18 mouse cellular contexts compared by ENCODE assay signal in the genomic region with DNA sequence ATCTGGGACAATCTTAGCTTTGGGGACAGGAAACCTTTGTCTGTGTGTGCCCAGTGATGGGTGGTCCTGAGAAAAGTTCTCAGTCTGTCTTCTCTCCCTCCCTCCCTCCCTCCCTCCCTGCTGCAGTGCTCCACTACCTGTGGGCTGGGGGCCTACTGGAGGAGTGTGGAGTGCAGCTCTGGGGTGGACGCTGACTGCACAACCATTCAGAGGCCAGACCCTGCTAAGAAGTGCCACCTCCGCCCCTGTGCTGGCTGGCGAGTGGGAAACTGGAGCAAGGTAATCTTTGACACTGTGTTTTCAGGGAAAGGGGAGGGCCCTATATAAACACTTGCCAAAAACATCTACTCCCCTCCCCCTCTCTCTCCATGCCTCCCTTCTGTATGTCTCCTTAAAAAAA.
A peak's percentile ranks its signal among the peaks of the same experiment; 100 is the strongest.
DNase-seq lines count a peak whose midpoint lies in the region; ATAC-seq lines count a peak whose summit lies in the region.
"Had no signal": no experiment of that assay in that cellular context is flagged by ENCODE, and none has a peak within 500 bp of the region (broad histone marks: within the 10 kb centered on the region; RNA-seq: fewer than 3 reads in every experiment).

No protein-coding gene starts in this region.

- no peaks in the 10 kb centered on the region for H3K9me3 ChIP-seq in forebrain, embryonic 14.5 days (replicated peaks; ENCODE audit: control insufficient read depth, low read length)
- H3K9me3 ChIP-seq in forebrain, embryonic 13.5 days (replicated peaks) = no peaks in the 10 kb centered on the region
- H3K9me3 ChIP-seq in kidney, embryonic 15.5 days (replicated peaks) = no peaks in the 10 kb centered on the region
- H3K9me3 ChIP-seq in midbrain, embryonic 13.5 days = no peaks in the 10 kb centered on the region
- no peaks in the 10 kb centered on the region for H3K9me3 ChIP-seq in midbrain, embryonic 15.5 days
- no peaks in the 10 kb centered on the region for H3K9me3 ChIP-seq in heart, embryonic 10.5 days
- H3K9me3 ChIP-seq: embryonic facial prominence, embryonic 12.5 days; forebrain, embryonic 15.5 days; heart, embryonic 12.5 days had no signal

- no peak overlapping the region for H3K9ac ChIP-seq in forebrain, embryonic 14.5 days (ENCODE audit: low read length)
- H3K9ac ChIP-seq in forebrain, embryonic 13.5 days = no peak overlapping the region
- no peak overlapping the region for H3K9ac ChIP-seq in kidney, embryonic 15.5 days
- H3K9ac ChIP-seq in midbrain, embryonic 13.5 days (replicated peaks) = no peak overlapping the region
- no peak overlapping the region for H3K9ac ChIP-seq in midbrain, embryonic 15.5 days
- H3K9ac ChIP-seq: embryonic facial prominence, embryonic 12.5 days; forebrain, embryonic 15.5 days; heart, embryonic 12.5 days had no signal

- no peaks in the 10 kb centered on the region for H3K27me3 ChIP-seq in forebrain, embryonic 14.5 days (replicated peaks; ENCODE audit: control insufficient read depth, insufficient read depth, low read length)
- no peaks in the 10 kb centered on the region for H3K27me3 ChIP-seq in forebrain, embryonic 13.5 days
- H3K27me3 ChIP-seq in kidney, embryonic 15.5 days = no peaks in the 10 kb centered on the region
- H3K27me3 ChIP-seq in midbrain, embryonic 13.5 days = no peaks in the 10 kb centered on the region
- H3K27me3 ChIP-seq in midbrain, embryonic 15.5 days (replicated peaks) = no peaks in the 10 kb centered on the region
- H3K27me3 ChIP-seq in heart, embryonic 10.5 days (ENCODE audit: insufficient read depth, poor library complexity, severe bottlenecking) = no peaks in the 10 kb centered on the region
- H3K27me3 ChIP-seq: embryonic facial prominence, embryonic 12.5 days; forebrain, embryonic 15.5 days; heart, embryonic 12.5 days had no signal

- no peak overlapping the region for H3K4me2 ChIP-seq in forebrain, embryonic 14.5 days (ENCODE audit: low read length)
- H3K4me2 ChIP-seq in forebrain, embryonic 13.5 days = no peak overlapping the region
- H3K4me2 ChIP-seq in kidney, embryonic 15.5 days = no peak overlapping the region
- H3K4me2 ChIP-seq in midbrain, embryonic 13.5 days (replicated peaks) = no peak overlapping the region
- H3K4me2 ChIP-seq in midbrain, embryonic 15.5 days = no peak overlapping the region
- H3K4me2 ChIP-seq: embryonic facial prominence, embryonic 12.5 days; forebrain, embryonic 15.5 days; heart, embryonic 12.5 days had no signal

- H3K27ac ChIP-seq in forebrain, embryonic 14.5 days (ENCODE audit: low read depth, low read length) = no peak overlapping the region
- H3K27ac ChIP-seq in forebrain, embryonic 13.5 days = no peak overlapping the region
- no peak overlapping the region for H3K27ac ChIP-seq in kidney, embryonic 15.5 days
- H3K27ac ChIP-seq in midbrain, embryonic 13.5 days = no peak overlapping the region
- H3K27ac ChIP-seq in midbrain, embryonic 15.5 days = no peak overlapping the region
- H3K27ac ChIP-seq in heart, embryonic 10.5 days = no peak overlapping the region
- H3K27ac ChIP-seq: embryonic facial prominence, embryonic 12.5 days; forebrain, embryonic 15.5 days; heart, adult 2 months had no signal

- peak; percentile 29; the same call in 1 of the 2 replicates for ATAC-seq in forebrain, embryonic 14.5 days
- ATAC-seq in forebrain, embryonic 13.5 days = no peak
- ATAC-seq in kidney, embryonic 15.5 days (replicated peaks; ENCODE audit: low FRiP score) = peak; percentile 83
- peak; percentile 60; the same call in 1 of the 2 replicates for ATAC-seq in midbrain, embryonic 13.5 days
- ATAC-seq in midbrain, embryonic 15.5 days (replicated peaks) = no peak
- ATAC-seq: forebrain, embryonic 15.5 days; hindbrain, embryonic 16.5 days had no signal

- no peaks in the 10 kb centered on the region for H3K36me3 ChIP-seq in forebrain, embryonic 14.5 days (ENCODE audit: control insufficient read depth, insufficient read depth, low read length)
- H3K36me3 ChIP-seq in forebrain, embryonic 13.5 days (ENCODE audit: poor library complexity, severe bottlenecking) = no peaks in the 10 kb centered on the region
- H3K36me3 ChIP-seq in kidney, embryonic 15.5 days = no peaks in the 10 kb centered on the region
- H3K36me3 ChIP-seq in midbrain, embryonic 13.5 days = no peaks in the 10 kb centered on the region
- H3K36me3 ChIP-seq in midbrain, embryonic 15.5 days (replicated peaks) = no peaks in the 10 kb centered on the region
- H3K36me3 ChIP-seq in heart, embryonic 10.5 days = no peaks in the 10 kb centered on the region
- H3K36me3 ChIP-seq: embryonic facial prominence, embryonic 12.5 days; forebrain, embryonic 15.5 days; heart, embryonic 12.5 days had no signal

- WGBS in forebrain, embryonic 14.5 days = 57% methylated on average over 3 of the region's 3 CpGs
- 65% methylated on average over 3 of the region's 3 CpGs for WGBS in forebrain, embryonic 13.5 days
- 33% methylated on average over 3 of the region's 3 CpGs for WGBS in kidney, embryonic 15.5 days
- WGBS in midbrain, embryonic 13.5 days = 51% methylated on average over 3 of the region's 3 CpGs
- WGBS in midbrain, embryonic 15.5 days = 63% methylated on average over 3 of the region's 3 CpGs
- WGBS in heart, embryonic 10.5 days = 24% methylated on average over 3 of the region's 3 CpGs

- no peak for DNase-seq in forebrain, embryonic 14.5 days (ENCODE audit: low spot score)
- DNase-seq in kidney, adult 18-20 months = no peak
- DNase-seq in heart, embryonic 10.5 days (ENCODE audit: low spot score) = no peak
- DNase-seq: adrenal gland, postnatal 10 days; cerebellum, adult 11 months; cerebellum, adult 8-10 months; cerebellum, postnatal 14 days; embryo, embryonic 11 days; gastrocnemius, postnatal 14 days; heart, adult 2 months had no signal

- H3K4me1 ChIP-seq in forebrain, embryonic 14.5 days (ENCODE audit: control insufficient read depth, insufficient read depth, low read length) = no peaks in the 10 kb centered on the region
- no peaks in the 10 kb centered on the region for H3K4me1 ChIP-seq in forebrain, embryonic 13.5 days
- H3K4me1 ChIP-seq in kidney, embryonic 15.5 days = 0 out of 2 replicates have a peak, but pooled peaks cover 2% of the 10 kb centered on the region
- no peaks in the 10 kb centered on the region for H3K4me1 ChIP-seq in midbrain, embryonic 13.5 days (replicated peaks)
- H3K4me1 ChIP-seq in midbrain, embryonic 15.5 days = no peaks in the 10 kb centered on the region
- H3K4me1 ChIP-seq in heart, embryonic 10.5 days = no peaks in the 10 kb centered on the region
- H3K4me1 ChIP-seq: embryonic facial prominence, embryonic 12.5 days; forebrain, embryonic 15.5 days; heart, embryonic 12.5 days had no signal

- no peak overlapping the region for H3K4me3 ChIP-seq in forebrain, embryonic 14.5 days (ENCODE audit: low read depth, low read length)
- H3K4me3 ChIP-seq in forebrain, embryonic 13.5 days = no peak overlapping the region
- no peak overlapping the region for H3K4me3 ChIP-seq in kidney, embryonic 15.5 days (replicated peaks)
- no peak overlapping the region for H3K4me3 ChIP-seq in midbrain, embryonic 13.5 days (replicated peaks)
- no peak overlapping the region for H3K4me3 ChIP-seq in midbrain, embryonic 15.5 days
- no peak overlapping the region for H3K4me3 ChIP-seq in heart, embryonic 10.5 days
- H3K4me3 ChIP-seq: embryonic facial prominence, embryonic 12.5 days; forebrain, embryonic 15.5 days; heart, adult 2 months; heart, embryonic 12.5 days had no signal

Comparison
In these comparisons a context has a peak if more than half of its experiments do, and no peak if none do; other contexts are left out.
1. ATAC-seq: peak in forebrain, embryonic 14.5 days (single experiment), kidney, embryonic 15.5 days (single experiment) and midbrain, embryonic 13.5 days (single experiment); none in forebrain, embryonic 13.5 days (single experiment) and midbrain, embryonic 15.5 days (single experiment).